Mouse (Mus musculus): ENCODE measurements at regions not wholly inside any gene's neighbourhood (a gene's known extent, or its start where the extent isn't known, plus 50 kb on each side); places are given as distances from the start of the nearest gene placed in this dataset.
A peak's percentile ranks its signal among the peaks of the same experiment; 100 is the strongest.

DNA sequence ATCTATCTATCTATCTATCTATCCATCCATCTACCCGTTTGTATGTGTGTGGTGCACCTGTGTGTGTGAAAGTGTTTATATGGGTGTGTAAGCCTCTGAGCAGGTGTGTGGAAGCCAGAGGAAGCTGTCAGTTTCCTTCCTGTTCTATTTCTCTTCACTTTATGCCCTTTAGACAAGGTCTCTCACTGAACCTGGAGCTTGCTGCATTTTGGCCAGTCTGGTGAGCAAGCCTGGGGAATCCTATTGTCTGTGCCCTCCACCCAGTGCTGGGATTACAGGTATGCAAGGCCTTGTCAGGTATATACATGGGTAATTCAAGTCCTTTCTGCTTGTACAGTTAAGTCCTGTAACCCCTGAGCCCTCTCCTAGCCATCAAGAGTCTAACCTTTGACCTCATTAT, 466.6 kb upstream of the 3110018I06Rik start:
- DNase-seq (ENCODE audit: low spot score in 2 of 2) = peak in 1 of 2 experiments; percentile 22

DNA sequence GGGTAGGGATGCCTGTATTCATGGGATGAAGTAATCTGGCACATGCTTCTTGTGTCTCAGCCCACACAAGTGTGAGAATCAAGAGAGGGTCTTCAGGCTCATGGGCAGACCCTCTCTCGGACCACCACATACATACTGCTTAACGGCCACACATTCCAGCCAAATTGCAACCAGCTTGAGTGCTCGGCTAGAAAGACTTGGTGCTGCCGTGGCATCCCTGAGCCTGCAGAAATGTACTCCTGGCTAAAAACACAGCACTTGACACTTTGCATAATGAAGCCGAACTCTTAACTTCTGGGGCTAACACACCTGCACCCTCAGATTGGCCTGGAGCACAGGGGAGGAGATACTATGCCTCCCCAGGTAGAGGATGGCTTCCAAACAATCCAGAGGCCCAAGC, 461.6 kb upstream of the 3110018I06Rik start:
- DNase-seq (ENCODE audit: low spot score in 2 of 2) = no peak

DNA sequence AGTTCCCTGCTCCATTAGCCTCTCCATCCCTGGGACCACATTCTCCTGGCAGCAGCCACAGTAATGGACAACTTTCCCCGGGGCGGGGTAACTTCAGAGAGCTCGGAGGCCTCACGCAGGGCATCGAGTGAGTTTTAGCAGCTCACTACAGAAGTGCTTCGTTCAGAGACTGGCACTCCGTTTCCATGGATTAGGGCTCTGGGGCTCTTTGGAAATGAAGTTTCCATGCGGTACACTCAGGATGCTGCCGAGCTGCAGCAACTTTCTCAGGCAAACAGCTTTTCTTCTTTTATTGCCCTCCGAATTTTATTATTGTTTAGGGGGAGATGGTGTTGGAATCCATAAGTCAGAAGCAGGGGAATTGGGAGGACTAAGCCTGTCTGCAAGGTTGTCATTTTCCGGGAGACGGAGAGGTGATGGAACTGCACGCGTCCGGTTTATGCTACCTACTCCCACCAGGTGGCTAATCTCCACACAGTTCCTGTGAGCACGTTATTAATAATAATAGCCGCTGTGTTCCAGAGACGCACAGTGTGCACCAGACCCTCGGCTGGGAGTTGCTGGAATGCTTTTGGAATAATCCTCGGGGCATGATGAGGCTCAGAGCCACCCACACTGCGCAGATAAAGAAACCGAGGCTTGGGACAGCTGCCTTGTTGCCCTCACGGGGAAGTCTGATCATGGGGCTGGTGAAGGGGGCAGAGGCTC, 460.4 kb upstream of the 3110018I06Rik start:
- DNase-seq (ENCODE audit: low spot score in 2 of 2) = no peak

DNA sequence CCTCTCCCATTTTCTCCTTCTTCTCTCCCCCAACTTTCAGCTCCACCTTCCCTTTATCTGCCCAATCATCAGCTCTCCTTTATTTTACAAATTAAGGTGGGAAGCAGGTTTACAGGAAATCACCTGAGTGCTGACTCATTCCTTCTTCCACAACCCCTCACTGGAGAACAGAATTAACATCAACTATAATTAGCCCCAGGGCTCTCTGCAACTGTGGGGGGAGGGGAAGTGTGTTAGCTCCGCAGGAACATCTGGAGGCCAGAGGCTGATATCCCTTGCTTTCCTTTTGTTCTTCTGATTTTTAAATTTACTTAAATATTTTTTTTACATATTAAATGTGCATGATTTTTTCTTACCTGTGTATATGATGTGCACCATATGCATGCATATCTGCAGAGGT, 459.4 kb upstream of the 3110018I06Rik start:
- no peak for DNase-seq (ENCODE audit: low spot score in 2 of 2)

DNA sequence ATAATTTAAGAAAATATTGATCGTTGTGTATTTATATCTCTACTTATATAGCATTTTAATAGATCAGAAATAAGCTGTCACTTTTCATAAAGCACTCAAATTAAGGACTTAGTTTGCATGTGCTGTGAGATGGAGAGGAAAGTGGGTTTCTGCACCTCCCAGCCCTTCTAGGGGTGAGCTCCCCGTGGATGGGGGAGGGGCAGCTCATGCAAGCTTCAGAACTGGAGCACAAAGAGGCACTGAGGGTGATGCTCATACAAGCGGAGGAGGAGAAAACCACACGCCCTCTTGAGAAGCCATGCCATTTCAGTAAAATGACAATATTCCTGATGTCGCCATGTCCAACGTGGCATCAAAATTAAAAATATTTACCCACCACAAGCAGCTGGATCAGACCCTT, 452.1 kb upstream of the 3110018I06Rik start:
- peak; percentile 40 to 58 for DNase-seq (ENCODE audit: low spot score in 2 of 2)

DNA sequence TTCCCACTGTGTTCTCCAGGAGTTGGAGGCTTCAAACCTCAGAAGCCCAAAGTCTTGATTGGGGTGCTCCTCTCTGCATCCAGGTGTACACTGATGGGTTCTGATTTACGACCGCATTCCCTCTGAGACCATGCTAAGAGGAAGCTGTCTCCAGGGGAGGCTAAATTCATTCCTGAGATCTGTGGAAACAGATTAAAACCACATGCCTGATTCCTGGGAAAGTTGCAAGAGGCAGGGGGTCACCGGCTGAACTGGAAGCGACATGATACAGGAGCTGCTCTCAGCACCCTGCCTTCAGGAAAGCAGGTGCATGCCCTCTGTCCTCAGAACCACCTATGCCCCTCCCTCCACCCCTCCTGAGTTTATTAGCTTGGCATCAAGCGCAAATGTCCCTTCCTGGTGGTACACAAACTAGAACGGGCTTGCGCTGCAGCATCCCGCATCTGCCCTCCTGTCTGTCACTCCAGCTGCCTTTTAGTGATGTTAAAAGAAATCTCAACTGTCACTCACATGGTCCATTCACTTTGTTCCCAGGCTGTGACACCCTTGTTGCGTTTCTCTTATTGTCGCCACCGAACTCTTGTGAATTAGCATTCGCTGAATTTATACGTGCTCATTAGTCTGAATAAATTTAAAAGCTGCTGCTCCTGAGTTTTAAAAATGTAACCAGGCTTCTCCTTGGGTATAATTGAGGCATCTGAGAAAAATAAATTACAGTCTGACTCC, 446.3 kb upstream of the 3110018I06Rik start:
- DNase-seq (ENCODE audit: low spot score in 2 of 2) = no peak

DNA sequence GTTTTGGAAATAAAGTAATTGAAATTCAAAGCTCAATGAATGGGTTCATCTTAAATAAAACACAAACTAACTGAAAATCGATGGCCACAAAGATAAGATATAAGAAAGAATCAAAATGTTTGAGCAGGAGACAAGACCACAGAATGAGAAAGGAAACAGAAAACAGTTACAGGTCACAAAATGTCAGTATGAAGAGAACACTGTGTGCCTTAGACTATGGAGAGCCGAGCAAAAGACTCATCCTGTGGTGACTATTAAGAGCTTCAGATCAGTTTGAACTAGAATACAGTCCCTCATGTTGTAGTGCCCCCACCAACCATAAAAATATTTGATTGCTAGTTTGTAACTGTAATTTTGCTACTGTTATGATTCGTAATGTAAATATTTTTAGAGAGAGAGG, 441.9 kb upstream of the 3110018I06Rik start:
- DNase-seq (ENCODE audit: low spot score in 2 of 2) = no peak

DNA sequence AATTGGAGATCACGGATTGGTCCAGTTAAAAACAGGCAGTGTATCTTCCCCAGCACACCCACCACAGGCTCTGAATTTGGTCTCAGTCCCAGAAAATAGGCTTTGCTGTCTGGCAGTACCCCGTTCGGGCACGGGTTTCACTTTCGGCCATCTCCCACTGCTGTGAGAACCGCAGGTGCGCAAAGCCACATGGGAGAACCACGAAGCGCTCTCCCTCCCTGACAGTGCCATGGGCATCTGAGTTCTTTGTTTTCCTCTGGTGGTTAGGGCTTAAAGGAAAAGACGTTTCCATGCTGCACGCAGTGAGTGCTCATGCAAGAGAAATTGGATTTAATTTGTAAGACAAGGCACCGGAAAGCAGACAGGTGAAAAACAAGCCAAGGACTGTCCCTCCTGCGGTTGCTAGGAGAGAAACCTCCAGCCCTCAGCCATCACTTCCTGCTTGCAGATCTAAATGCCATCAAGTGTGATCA, 441.3 kb upstream of the 3110018I06Rik start:
- DNase-seq (ENCODE audit: low spot score in 2 of 2) = peak; percentile 54 to 59

DNA sequence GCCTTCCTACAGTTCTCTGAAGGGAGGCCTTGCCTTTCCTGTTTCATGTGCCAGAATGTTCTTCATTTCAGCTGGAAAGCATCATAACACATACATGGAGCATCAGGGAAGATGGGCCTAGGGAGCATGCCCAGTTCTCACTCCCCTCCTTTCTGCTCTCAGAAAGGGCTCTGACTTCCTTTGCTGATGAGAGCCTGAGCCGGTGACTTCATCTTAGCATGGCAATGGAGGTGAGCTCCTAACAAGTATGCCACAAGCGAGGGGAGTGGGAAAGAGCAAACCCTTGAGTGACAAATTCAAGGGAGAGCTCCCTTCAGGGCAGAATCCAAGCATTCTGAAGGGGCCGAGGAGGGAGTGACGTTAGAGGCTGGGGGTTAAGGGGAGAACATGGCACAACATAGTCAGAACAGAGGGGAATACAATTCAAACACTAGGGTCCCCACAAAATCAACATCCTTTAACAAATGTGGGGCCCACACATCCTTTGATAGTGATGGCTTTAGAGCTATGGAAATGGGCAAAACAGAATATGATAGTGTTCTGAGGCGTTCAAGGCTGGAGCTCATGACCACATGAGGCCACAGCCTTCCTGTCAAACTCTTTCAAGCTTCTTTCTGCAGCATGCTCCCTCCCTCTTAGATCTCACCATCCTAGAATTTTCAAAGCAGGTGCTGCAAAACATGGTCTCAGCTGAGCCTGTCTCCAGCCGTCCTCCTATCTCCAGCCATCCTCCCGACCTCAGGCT, 437.4 kb upstream of the 3110018I06Rik start:
- DNase-seq (ENCODE audit: low spot score in 2 of 2) = peak in 1 of 2 experiments; percentile 19

DNA sequence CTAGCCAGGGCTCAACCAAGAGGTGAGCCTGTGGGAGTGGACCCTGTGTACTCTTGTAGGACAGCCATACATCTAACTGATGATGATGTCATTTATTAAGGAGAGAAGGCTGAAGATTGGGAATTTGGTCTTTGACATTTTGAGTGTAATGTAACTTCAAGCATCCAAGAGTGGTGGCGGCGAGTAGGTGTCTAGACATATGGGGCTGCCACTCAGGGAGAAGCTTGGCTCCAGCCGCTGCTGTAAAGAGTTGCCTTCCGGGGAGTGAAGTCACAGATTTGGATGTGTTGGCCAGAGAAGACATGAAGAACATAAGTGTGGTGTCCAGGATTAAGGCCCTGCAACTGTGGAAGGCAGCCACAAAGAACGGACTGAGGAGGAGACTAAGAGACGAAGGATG, 436.3 kb upstream of the 3110018I06Rik start:
- no peak for DNase-seq (ENCODE audit: low spot score in 2 of 2)

DNA sequence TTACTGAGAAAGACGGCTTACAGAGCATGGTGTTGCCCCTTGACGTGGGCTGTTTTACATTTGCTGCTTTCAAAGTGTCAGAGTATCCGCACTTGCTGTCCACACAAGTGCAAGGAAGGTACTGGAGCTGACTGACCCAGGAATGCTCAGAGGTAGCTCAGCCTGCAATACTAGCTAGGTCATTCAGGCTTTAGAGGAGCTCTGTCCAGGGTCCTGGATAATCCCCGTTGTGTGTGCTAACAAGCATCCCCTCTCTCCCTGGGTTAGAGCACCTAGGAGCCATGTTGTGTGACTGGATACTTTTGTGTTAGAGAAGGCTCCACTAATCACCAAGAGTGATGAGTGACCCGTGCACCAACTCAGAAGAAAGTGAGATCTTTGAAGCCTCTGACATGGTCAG, 431.9 kb upstream of the 3110018I06Rik start:
- no peak for DNase-seq (ENCODE audit: low spot score in 2 of 2)

DNA sequence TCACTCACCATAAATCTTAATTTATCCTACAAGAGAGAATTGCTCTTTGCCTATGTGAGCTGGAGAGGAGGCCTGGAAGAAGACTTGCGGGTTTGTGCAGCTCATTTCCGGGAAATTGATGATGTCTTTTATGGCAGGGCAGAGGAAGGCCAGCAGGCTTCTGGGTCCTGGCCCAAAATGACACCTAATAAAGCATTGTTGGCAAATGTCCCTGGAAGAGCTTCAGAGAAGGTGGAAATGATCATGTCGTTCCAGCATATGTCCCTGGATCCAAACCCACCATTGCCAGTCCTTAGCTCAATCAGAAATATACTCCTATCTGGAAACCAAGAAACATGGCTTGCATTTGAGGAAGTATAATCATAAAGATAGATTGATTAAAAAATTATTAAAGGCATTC, 427.9 kb upstream of the 3110018I06Rik start:
- DNase-seq (ENCODE audit: low spot score in 2 of 2) = no peak

DNA sequence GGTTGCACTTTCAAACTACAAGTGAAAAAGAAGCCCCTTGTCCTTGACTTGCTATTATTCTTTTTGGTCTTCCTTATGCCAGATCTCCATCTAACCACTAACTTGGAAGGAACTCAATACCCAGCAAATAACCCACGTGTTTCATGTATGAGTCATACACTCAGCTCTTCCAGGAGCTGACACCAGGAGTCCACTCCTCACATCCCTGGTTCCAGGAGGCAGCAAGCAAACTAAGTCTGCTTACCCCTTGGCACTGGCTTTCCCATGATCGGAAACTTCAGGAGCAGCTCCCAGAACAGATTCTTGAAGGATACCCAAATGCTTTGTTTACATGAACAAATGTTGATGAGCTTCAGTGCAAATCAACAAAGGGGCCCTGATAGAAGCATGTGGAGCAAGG, 421.1 kb upstream of the 3110018I06Rik start:
- no peak for DNase-seq (ENCODE audit: low spot score in 2 of 2)

DNA sequence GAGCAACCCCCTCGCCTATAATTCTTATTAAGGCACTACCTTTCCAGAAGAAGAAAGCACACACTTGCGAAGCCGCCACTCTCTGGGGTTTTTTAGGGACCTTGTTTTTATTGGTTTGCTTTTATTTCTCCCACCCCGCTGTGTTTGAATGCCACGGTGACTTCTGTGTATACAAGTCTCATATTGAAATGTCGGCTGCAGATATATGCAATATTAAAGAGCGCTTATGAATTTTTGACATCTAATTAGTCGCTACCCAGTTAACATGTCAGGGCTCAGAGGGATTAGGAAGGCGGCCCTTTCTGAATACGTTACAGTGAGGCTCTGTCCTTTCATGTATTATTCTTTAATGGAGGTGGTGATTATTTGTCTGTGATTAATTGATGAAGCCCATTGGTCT, 405.9 kb upstream of the 3110018I06Rik start:
- DNase-seq (ENCODE audit: low spot score in 2 of 2) = no peak

DNA sequence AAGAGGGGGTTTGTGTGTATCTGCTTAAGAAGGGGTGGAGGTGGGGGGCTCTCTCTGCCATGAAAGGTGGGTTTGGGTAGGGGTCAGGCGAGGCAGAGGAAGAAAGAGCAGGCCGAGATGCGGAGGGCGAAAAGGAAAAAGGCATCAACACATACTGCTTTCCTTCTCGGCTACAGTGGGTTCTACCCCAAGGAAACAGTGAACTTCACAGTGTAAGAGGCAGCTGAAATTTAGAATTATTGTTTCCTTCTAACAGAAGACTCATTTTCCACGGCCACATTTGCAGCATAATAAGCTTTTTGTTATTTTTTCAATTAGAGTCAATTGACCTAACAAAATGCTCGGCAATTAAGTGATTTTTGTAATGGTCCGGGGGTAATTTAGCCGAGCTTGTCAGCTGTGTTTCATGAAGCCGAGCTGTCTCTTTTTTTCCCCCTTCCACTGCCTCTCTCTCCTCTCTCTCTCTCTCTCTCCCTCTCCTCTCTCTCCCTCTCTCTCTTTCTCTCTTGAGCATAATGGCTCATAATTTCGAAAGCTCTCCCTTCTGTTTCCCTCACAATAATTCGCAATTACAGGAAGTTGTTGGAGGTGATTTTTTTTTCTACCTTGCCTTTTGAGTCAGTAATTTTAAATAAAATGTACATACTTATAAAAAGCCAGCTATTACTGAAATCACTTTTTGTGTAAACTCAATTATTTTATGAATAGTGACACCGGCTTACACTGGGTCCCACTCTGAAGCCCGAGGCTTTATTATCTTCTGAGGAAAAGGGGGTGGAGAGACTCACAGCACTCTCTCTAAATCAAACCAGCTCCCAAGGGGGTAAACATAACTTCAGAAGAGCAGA, 403.1 kb upstream of the 3110018I06Rik start:
- no peak for DNase-seq (ENCODE audit: low spot score in 2 of 2)

DNA sequence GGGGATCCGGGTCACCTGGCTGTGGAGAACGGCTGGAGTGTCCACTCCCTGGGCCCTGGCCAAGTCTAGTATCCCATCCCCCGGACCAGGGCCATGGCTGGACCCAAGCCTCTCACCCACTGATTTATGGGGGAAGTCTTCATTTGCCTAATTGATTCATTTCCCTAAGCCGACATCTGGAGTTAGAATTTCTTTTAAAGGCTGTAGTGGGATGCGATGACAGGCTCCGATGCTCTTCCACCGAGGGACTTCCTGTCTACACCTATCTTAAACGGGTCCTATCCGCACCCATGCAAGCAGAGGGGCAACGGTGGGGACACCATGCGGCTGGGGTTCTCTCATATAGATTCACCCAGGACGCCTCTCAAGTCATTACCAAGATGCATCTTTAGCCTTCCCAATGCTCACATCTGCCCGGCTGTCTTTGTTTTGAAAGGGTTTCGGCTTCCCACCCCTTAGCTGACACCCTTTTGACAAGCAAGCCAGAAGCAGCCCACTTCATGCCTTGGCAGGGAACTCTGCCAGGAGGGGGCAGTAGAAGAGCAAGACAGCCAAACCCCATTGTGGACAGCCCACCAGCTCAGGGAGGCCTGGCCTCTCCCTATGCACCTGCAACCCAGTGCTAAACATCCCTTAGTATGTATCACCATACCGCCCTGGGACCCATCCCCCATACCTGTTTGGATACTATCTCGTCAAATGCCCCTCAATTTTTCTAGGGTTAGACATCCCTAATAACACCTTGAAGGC, 402.4 kb upstream of the 3110018I06Rik start:
- DNase-seq (ENCODE audit: low spot score in 2 of 2) = peak; percentile 94 to 98

DNA sequence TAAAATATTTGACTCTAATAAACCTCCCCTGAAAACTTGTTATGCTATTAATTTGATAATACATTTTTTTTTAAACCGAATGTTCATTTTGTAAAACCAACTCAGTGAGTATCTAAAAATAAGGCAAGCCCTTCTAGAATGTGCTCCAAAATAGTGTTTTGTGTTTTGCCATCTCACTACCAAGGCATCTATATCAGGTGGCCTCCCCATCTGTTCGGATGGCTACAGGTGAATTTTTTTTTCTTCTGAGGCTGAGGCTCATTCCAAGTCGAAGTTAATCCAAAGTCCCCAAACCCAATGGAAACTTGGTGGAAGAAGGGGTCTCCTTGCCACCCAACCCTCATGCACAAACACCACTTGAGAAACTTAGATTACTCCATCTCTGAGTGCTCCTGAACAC, 396.3 kb upstream of the 3110018I06Rik start:
- DNase-seq (ENCODE audit: low spot score in 2 of 2) = no peak

DNA sequence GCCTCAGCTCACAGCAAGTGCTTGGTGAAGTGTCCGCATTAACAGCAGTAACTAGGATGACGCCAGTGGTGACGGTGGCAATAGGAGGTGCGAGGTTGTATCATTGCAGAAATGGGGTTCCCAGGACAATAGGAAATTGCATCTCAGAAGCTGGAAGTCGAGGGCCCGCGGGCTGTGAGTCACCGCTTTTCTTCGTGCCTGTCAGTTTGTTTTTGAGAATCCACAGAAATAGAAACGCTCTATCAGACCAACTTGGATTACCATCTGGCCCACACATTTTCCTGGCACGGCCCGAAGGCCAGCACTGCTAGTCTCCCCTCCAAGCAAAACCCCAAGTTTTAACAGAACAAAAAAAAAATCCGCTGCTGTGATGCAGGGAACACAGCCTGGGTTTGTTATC, 395.1 kb upstream of the 3110018I06Rik start:
- DNase-seq (ENCODE audit: low spot score in 2 of 2) = no peak

DNA sequence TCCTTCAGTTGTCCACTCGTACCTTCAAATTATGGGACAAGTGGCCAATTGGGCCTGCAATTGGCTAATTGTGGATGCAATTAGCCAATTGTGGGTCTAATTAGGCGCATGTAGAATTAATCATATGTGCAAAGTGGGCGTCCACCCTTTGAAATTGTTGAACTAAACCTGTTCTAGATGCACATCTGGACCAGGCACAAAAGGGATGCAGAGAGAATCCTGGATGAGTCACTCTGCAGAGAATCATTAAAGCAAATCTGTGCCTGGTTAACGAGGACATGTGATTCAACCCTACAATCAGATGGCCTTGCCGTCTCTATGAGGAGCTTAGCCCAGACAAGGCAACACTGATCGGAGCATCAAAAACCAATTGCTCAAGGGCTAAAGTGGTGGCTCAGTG, 393.0 kb upstream of the 3110018I06Rik start:
- no peak for DNase-seq (ENCODE audit: low spot score in 2 of 2)

DNA sequence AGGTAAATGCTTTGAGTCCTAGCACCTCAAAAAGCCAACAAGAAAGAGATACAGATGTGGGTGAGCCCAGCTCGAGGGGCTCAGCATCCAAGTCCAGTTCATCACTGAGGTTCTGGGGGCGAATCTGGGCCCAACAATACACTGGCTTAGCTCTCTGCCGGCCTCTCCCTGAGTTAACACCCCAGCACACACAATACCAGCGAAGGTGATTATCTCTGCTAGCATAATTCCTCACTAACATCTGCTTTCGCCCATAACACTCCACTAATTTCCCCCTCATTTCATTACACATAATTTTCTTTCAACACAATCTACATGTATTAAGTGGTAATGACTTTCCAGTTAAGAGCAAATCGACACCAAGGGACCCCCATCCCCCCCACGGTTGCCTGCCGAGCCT, 383.9 kb upstream of the 3110018I06Rik start:
- DNase-seq (ENCODE audit: low spot score in 2 of 2) = no peak

DNA sequence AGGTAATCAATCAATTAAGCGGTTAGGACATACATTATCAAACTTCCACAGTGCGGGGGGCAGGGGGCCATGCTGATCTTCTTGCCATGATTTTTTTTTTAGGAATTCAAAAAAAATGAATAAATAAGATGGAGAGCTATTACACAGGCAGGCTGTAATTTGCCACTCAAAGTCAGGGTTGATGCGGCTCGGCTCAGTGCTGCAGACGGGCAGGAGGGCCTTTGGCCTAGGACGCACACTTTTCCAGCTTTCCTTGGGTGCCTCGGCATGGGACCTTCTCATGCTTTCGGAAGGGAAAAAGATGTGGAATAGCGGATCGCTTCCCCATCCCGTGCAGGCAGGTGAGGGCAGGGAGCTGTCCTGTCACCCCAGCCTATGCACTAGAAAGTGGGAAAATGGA, 383.4 kb upstream of the 3110018I06Rik start:
- no peak for DNase-seq (ENCODE audit: low spot score in 2 of 2)
